Mouse (Mus musculus): Measurements from ENCODE around the gene Timm10.

GRCm38 (mm10) chr2:84875842-84876241, 49.0 kb downstream of the Timm10 start:
- TF ChIP-seq CTCF (IDR thresholded peaks at IDR 0.05; ENCODE audit: low read depth) (no peak), EP300 (IDR thresholded peaks at IDR 0.05; ENCODE audit: low read depth) (no peak)

Data from liver, postnatal 0 days (tissue).